Mouse (Mus musculus) kidney, adult 9 months (tissue): ENCODE data around the gene Slc35d2.

ENCODE experiments used
- DNase-seq: peaks from one replicate; pipeline ENCODE4 v3.0.0; 2022

Gene Slc35d2

DNA sequence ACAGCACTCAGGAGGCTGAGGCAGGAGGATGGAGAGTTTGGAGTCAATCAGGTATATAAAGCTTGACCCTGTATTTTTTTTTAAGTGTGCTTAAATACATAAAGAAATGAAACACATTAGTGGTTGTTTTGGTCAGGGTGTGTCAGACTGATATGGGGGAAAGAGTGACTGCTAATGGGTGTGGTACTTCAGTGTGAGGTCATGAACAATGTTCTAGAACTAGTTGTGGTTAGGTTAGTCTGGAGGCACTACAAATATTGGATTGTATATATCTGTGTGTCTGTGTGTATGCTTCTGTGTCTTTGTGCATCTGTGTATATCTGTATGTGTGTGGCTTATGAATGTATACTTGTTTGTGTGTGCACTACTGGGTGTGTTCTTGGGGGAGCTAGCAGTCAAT lies 79.6 kb downstream of the Slc35d2 start:
- DNase-seq: no peak

- no peak for DNase-seq
Observed at GRCm38 (mm10) chr13:64048467-64048866, 80.7 kb downstream of the Slc35d2 start.
